Mouse (Mus musculus) C2C12 (cell line): ENCODE results near the gene Gm11273.

Experiments used
- CEBPB ChIP-seq: IDR thresholded peaks from one replicate; pipeline ENCODE4 v1.6.1; 2011; ENCODE audit warnings: low read depth, mild to moderate bottlenecking, control low read depth, moderate library complexity
- CTCF ChIP-seq: IDR thresholded peaks from one replicate; pipeline ENCODE4 v1.5.1; 2011; ENCODE audit not compliant: control insufficient read depth, insufficient read depth, insufficient read length
- MAX ChIP-seq: IDR thresholded peaks from one replicate; pipeline ENCODE4 v1.6.1; 2011; ENCODE audit warnings: mild to moderate bottlenecking, control low read depth
- MYOD1 ChIP-seq: IDR thresholded peaks from one replicate; pipeline ENCODE4 v1.6.1; 2011; ENCODE audit warnings: low read depth; ENCODE audit not compliant: control insufficient read depth, insufficient read length
- USF1 ChIP-seq: IDR thresholded peaks from one replicate; pipeline ENCODE4 v1.6.1; 2011; ENCODE audit warnings: low read depth, mild to moderate bottlenecking, control low read depth, moderate library complexity

DNA sequence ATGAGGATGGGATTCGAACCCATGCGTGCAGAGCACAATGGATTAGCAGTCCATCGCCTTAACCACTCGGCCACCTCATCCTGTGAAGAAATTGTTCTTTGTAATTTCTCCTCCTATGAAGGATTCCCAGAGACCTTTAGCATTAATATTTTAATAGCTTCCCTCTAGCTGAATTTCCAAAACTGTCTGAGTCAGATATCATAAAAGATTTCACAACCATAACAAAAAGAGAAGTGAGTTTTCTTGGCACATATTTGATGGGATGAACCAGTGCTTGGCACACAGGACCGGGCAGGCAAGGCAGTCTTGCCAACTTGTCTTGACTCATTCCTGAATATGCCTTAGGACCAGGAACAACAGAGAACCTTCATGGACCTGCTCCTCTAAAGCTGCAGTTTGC is 8.4 kb downstream of the Gm11273 start:
- TF ChIP-seq USF1, result no peak
- no peak for TF ChIP-seq CTCF
- no peak for TF ChIP-seq CEBPB
- no peak for TF ChIP-seq MAX
- no peak for TF ChIP-seq MYOD1
